Mouse (Mus musculus) MEL (cell line): ENCODE results near the gene Acadm.

Experiments used
- E2F4 ChIP-seq: IDR thresholded peaks from 2 replicates; pipeline ENCODE4 v1.6.1; 2011; ENCODE audit warnings: low read depth, low read length, improper control_type of control experiment, borderline replicate concordance
- EP300 ChIP-seq, 2 experiments: IDR thresholded peaks; 2 replicates each; pipeline ENCODE4 v1.6.1; 2011; ENCODE audit warnings: improper control_type of control experiment in 2 of 2, low read length in 2 of 2, low read depth in 1 of 2, mild to moderate bottlenecking in 1 of 2
- HCFC1 ChIP-seq: IDR thresholded peaks from 2 replicates; pipeline ENCODE4 v1.6.1; 2012; ENCODE audit warnings: low read depth, mild to moderate bottlenecking, inconsistent platforms, low read length, improper control_type of control experiment, moderate library complexity
- JUND ChIP-seq: IDR thresholded peaks from 2 replicates; pipeline ENCODE4 v1.6.1; 2011; ENCODE audit warnings: low read depth, mild to moderate bottlenecking, improper control_type of control experiment, low read length
- MAX ChIP-seq: IDR thresholded peaks from 2 replicates; pipeline ENCODE4 v1.6.1; 2011; ENCODE audit warnings: low read length, improper control_type of control experiment
- MYB ChIP-seq: IDR thresholded peaks from 2 replicates; pipeline ENCODE4 v1.6.1; 2011; ENCODE audit warnings: mild to moderate bottlenecking, low read depth, low read length, improper control_type of control experiment
- NRF1 ChIP-seq: IDR thresholded peaks from 2 replicates; pipeline ENCODE4 v1.6.1; 2014; ENCODE audit warnings: low read depth, mild to moderate bottlenecking, inconsistent platforms, low read length, improper control_type of control experiment, moderate library complexity; ENCODE audit not compliant: poor library complexity, insufficient read depth, severe bottlenecking
- POLR2A ChIP-seq, 2 experiments: IDR thresholded peaks; 2 replicates each; pipeline ENCODE4 v1.6.1; 2011 to 2012; ENCODE audit warnings: low read length in 2 of 2, mild to moderate bottlenecking in 2 of 2, control low read depth in 1 of 2, improper control_type of control experiment in 1 of 2, low read depth in 1 of 2, moderate library complexity in 1 of 2; ENCODE audit not compliant: control insufficient read depth in 1 of 2, insufficient read depth in 1 of 2, poor library complexity in 1 of 2
- ZNF384 ChIP-seq: IDR thresholded peaks from 2 replicates; pipeline ENCODE4 v1.6.1; 2012; ENCODE audit warnings: low read depth, mild to moderate bottlenecking, inconsistent platforms, low read length, improper control_type of control experiment

GRCm38 (mm10) chr3:153888141-153888540, 56.3 kb downstream of the Acadm start:
- TF ChIP-seq EP300 (IDR thresholded peaks at IDR 0.05; ENCODE audit: low read depth in 1 of 2, low read length in 2 of 2) (no peak), HCFC1 (no peak), POLR2A (IDR thresholded peaks at IDR 0.05; ENCODE audit: control insufficient read depth in 1 of 2, insufficient read depth in 1 of 2, low read depth in 1 of 2, low read length in 2 of 2, poor library complexity in 1 of 2) (no peak), NRF1 (no peak), JUND (no peak), MYB (no peak), MAX (no peak), E2F4 (no peak), ZNF384 (no peak)
